Mouse (Mus musculus) kidney, adult 2 months (tissue): ENCODE results near the gene Ccdc42.

ENCODE experiments used
- CTCF ChIP-seq: fragments of 200-500 bp; conservative IDR thresholded peaks from 2 replicates; pipeline ENCODE4 v1.5.1; 2011; ENCODE audit warnings: low read depth, mild to moderate bottlenecking, control low read depth, low read length, moderate library complexity, mixed read lengths; ENCODE audit not compliant: insufficient read depth, insufficient read length
- POLR2A ChIP-seq: fragments of 200-500 bp; IDR thresholded peaks from one replicate; pipeline ENCODE4 v1.6.1; 2011; ENCODE audit warnings: low read depth, low read length, control low read depth

GRCm38 (mm10) chr11:68577076-68577475 lies 9.7 kb upstream of the Ccdc42 start:
- TF ChIP-seq POLR2A (no peak), CTCF (no peak)
